ENCODE assay signal across 8 mouse cellular contexts in the genomic region with DNA sequence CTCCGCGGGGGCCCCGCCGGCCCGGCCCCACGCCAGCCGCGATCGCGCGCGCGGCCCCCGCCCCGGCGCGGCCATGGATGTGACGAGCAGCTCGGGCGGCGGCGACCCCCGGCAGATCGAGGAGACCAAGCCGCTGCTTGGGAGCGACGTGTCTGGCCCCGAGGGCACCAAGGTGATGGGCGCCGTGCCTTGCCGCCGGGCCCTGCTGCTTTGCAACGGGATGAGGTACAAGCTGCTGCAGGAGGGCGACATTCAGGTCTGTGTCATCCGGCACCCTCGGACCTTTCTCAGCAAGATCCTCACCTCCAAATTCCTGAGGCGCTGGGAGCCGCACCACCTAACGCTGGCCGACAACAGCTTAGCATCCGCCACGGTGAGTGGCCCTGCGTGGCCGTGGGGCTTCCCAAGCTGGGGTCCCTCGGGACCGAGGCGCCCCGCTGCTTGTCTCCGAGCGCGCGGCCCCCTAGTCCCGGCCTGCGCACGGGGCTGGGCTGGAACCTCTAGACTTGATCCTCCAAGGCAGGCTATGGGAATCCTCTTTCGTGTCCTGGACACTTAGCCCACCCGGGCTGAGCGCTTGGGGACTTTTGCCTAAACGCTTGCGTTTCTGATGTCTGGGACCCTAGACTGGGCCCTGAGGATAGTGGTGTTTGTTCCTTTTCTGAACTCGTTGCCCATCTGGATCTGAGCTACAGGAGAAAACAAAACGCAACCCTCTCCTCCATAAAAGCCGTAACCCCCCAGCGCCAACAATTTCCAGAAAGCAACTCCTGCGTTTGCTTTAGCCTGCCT. TPM values are rescaled to one million over a fixed set of nuclear protein-coding genes. Genes with fewer than 3 reads are reported as not detected.
DNase-seq lines count a peak whose midpoint lies in the region; ATAC-seq and TF ChIP-seq lines count a peak whose summit lies in the region.

Cmip (plus strand) TSS at position 36 of the 792 bp plus-strand sequence.

- H3K4me1 ChIP-seq in forebrain, postnatal 0 days (ENCODE audit: insufficient read depth) = peaks cover 20% of the 10 kb centered on the region
- H3K4me1 ChIP-seq in hindbrain, embryonic 11.5 days (replicated peaks; ENCODE audit: control insufficient read depth, insufficient read depth, low read length) = peaks cover 25% of the 10 kb centered on the region
- H3K4me1 ChIP-seq in midbrain, embryonic 11.5 days (ENCODE audit: control insufficient read depth, insufficient read depth, low read length) = peaks cover 35% of the 10 kb centered on the region

- peak within 1 kb of the TSS; percentile 96 for H3K4me3 ChIP-seq in forebrain, postnatal 0 days (ENCODE audit: low read depth, low read length)
- H3K4me3 ChIP-seq in hindbrain, embryonic 11.5 days (ENCODE audit: low read depth, low read length) = peak within 1 kb of the TSS; percentile 95
- H3K4me3 ChIP-seq in midbrain, embryonic 11.5 days (ENCODE audit: low read depth, low read length) = peak within 1 kb of the TSS; percentile 96

- H3K4me2 ChIP-seq in forebrain, postnatal 0 days (ENCODE audit: low read depth) = peak within 1 kb of the TSS; percentile 88
- peak within 1 kb of the TSS; percentile 85 for H3K4me2 ChIP-seq in hindbrain, embryonic 11.5 days (replicated peaks; ENCODE audit: low read depth, low read length)
- H3K4me2 ChIP-seq in midbrain, embryonic 11.5 days = peak within 1 kb of the TSS; percentile 83

- H3K27me3 ChIP-seq in forebrain, postnatal 0 days (ENCODE audit: insufficient read depth, low read length) = no peaks in the 10 kb centered on the region
- no peaks in the 10 kb centered on the region for H3K27me3 ChIP-seq in hindbrain, embryonic 11.5 days (ENCODE audit: control insufficient read depth, insufficient read depth, low read length)
- no peaks in the 10 kb centered on the region for H3K27me3 ChIP-seq in midbrain, embryonic 11.5 days (ENCODE audit: control insufficient read depth, insufficient read depth, low read length)
- H3K27me3 ChIP-seq in splenic B cell, adult 2 months (ENCODE audit: control insufficient read depth, insufficient read depth, low read length, poor library complexity, severe bottlenecking) = no peaks in the 10 kb centered on the region

- no peak for TF ChIP-seq CTCF in forebrain, postnatal 0 days (IDR thresholded peaks at IDR 0.05; ENCODE audit: low read depth)

- no peaks in the 10 kb centered on the region for H3K36me3 ChIP-seq in forebrain, postnatal 0 days (ENCODE audit: insufficient read depth)
- H3K36me3 ChIP-seq in hindbrain, embryonic 11.5 days (ENCODE audit: control insufficient read depth, insufficient read depth, low read length) = no peaks in the 10 kb centered on the region
- no peaks in the 10 kb centered on the region for H3K36me3 ChIP-seq in midbrain, embryonic 11.5 days (ENCODE audit: control insufficient read depth, insufficient read depth, low read length)
- H3K36me3 ChIP-seq in splenic B cell, adult 2 months (ENCODE audit: control insufficient read depth, insufficient read depth, low read length, poor library complexity, severe bottlenecking) = no peaks in the 10 kb centered on the region

- peak; percentile 38 for ATAC-seq in forebrain, postnatal 0 days
- ATAC-seq in hindbrain, embryonic 11.5 days (ENCODE audit: low FRiP score) = peak; percentile 26
- peak; percentile 25 for ATAC-seq in midbrain, embryonic 11.5 days (ENCODE audit: low FRiP score)

- H3K9me3 ChIP-seq in forebrain, postnatal 0 days (ENCODE audit: low read length) = no peaks in the 10 kb centered on the region
- no peaks in the 10 kb centered on the region for H3K9me3 ChIP-seq in hindbrain, embryonic 11.5 days (ENCODE audit: control insufficient read depth, low read length)
- no peaks in the 10 kb centered on the region for H3K9me3 ChIP-seq in midbrain, embryonic 11.5 days (ENCODE audit: control insufficient read depth, low read length)

- H3K27ac ChIP-seq in forebrain, postnatal 0 days (ENCODE audit: low read depth, low read length) = peak within 1 kb of the TSS; percentile 90
- peak within 1 kb of the TSS; percentile 82 for H3K27ac ChIP-seq in hindbrain, embryonic 11.5 days (ENCODE audit: low read depth, low read length)
- peak within 1 kb of the TSS; percentile 69 for H3K27ac ChIP-seq in midbrain, embryonic 11.5 days (ENCODE audit: low read depth, low read length)

- peak; percentile 45 to 59 for DNase-seq in thymus, adult 18-20 months
- no peak for DNase-seq in thymus, postnatal 4 days
- DNase-seq in cerebellum, adult 18-20 months = peak; percentile 41 to 61
- DNase-seq in forebrain, postnatal 0 days = peak; percentile 68
- DNase-seq in hindbrain, embryonic 11.5 days (ENCODE audit: low spot score) = peak; percentile 68
- DNase-seq in left cerebral cortex, adult 8-10 months (ENCODE audit: low spot score in 2 of 2) = peak in 1 of 2 experiments; percentile 38
- DNase-seq in midbrain, embryonic 11.5 days (ENCODE audit: low spot score, missing footprints) = peak; percentile 97
- peak; percentile 77 for DNase-seq in splenic B cell, adult 2 months (ENCODE audit: low read depth, low spot score)

- 5% methylated on average over 60 of the region's 65 CpGs for WGBS in forebrain, postnatal 0 days
- 2% methylated on average over 37 of the region's 65 CpGs for WGBS in hindbrain, embryonic 11.5 days
- WGBS in midbrain, embryonic 11.5 days = under 1% methylated on average over 64 of the region's 65 CpGs

- peak within 1 kb of the TSS; percentile 90 for H3K9ac ChIP-seq in forebrain, postnatal 0 days
- peak within 1 kb of the TSS; percentile 95 for H3K9ac ChIP-seq in hindbrain, embryonic 11.5 days (ENCODE audit: low read depth, low read length)
- peak within 1 kb of the TSS; percentile 95 for H3K9ac ChIP-seq in midbrain, embryonic 11.5 days (ENCODE audit: low read length)

RNA-seq across cellular contexts. Expression of gene Cmip, which starts in this region (rescaled TPM):
- 139 and 204 TPM in 2 replicates for total RNA-seq in forebrain, postnatal 0 days (2014; rRNA removed)
- polyA plus RNA-seq in forebrain, postnatal 0 days (2015; fragmentation: Nextera tagmentation; extraction: Ambion mirVana) = 126 and 192 TPM in 2 replicates
- polyA plus RNA-seq in hindbrain, embryonic 11.5 days (2014; fragmentation: Nextera tagmentation; extraction: Ambion mirVana) = 27.0 and 31.9 TPM in 2 replicates
- 100 to 1,000 TPM; 268 to 292 (median 275) TPM for total RNA-seq in left cerebral cortex, adult 8-10 months (2022)
- polyA plus RNA-seq in midbrain, embryonic 11.5 days (2014; fragmentation: Nextera tagmentation; extraction: Ambion mirVana) = 23.7 and 28.5 TPM in 2 replicates
